8 mouse cellular contexts compared by ENCODE assay signal in the genomic region with DNA sequence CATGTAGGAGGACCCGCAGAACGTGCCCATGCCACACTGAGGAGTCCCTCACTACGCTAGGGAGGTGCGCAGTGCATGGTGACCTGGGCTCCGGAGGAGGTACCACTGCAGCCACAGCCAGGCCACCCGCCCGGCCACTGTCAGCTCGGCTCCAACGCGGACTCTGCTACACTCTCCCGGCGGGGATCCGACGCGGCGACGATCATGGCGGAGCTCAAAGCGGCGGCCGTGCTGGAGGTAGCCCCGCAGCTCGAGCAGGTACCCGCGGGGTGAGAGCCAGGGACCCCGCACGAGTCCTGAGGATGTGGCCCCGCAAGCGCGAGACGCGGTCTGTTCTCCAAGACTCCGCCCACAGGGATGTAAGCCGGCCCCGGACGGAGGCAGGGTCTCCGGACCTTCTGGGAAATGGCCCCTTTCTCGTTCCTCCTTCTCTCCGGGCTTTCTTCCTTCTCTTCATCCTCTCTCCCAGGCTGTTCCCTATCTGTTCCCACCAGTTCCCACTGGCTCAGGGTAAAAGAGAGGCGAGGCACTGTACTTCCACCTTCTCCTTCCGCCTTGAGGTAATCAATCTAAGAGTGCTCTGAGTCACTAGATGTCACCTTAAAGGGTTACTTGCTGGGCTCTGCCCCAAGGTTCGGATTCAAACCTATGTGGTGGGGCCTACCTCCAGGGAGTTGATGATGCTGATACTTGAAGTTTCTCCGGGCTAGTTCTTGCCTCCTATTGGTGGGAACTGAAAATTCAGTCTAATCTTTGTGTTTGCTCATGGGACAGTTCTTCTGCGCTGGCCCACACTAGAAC. TPM values are rescaled to one million over a fixed set of nuclear protein-coding genes. Genes with fewer than 3 reads are reported as not detected.
DNase-seq lines count a peak whose midpoint lies in the region; ATAC-seq and TF ChIP-seq lines count a peak whose summit lies in the region.

No protein-coding gene starts in this region.

- peak; percentile 52 for ATAC-seq in embryonic facial prominence, embryonic 12.5 days (ENCODE audit: insufficient number of reproducible peaks, insufficient read depth, low FRiP score, low TSS enrichment)
- ATAC-seq in hindbrain, embryonic 16.5 days, result peak; percentile 89
- peak; percentile 77 for ATAC-seq in midbrain, embryonic 12.5 days (ENCODE audit: low FRiP score, low read depth)

- 0 out of 2 replicates have a peak, but pooled peaks cover 2% of the 10 kb centered on the region for H3K27me3 ChIP-seq in embryonic facial prominence, embryonic 12.5 days
- no peaks in the 10 kb centered on the region for H3K27me3 ChIP-seq in hindbrain, embryonic 16.5 days (replicated peaks; ENCODE audit: control insufficient read depth, insufficient read depth, low read length)
- peaks cover 36% of the 10 kb centered on the region for H3K27me3 ChIP-seq in midbrain, embryonic 12.5 days

- no peak for DNase-seq in left cerebral cortex, adult 2 months (ENCODE audit: extremely low spot score in 1 of 2, low spot score in 2 of 2)
- DNase-seq in left cerebral cortex, adult 8-10 months (ENCODE audit: low spot score in 2 of 2), result no peak
- DNase-seq in T-cell, adult 2 months (ENCODE audit: low spot score), result peak; percentile 62
- no peak for DNase-seq in left cerebral cortex, postnatal 10 days (ENCODE audit: extremely low spot score in 1 of 2, low spot score in 2 of 2)
- no peak for DNase-seq in spleen, postnatal 10 days (ENCODE audit: low spot score in 2 of 2)

- intact Hi-C loops in left cerebral cortex, adult 2 months (cut with DNase I), result no loop called here
- intact Hi-C loops in left cerebral cortex, postnatal 10 days (cut with DNase I), result no loop called here

- H3K4me2 ChIP-seq in embryonic facial prominence, embryonic 12.5 days (replicated peaks), result peak overlapping the region; percentile 93
- H3K4me2 ChIP-seq in hindbrain, embryonic 16.5 days (ENCODE audit: low read length), result peak overlapping the region; percentile 88
- H3K4me2 ChIP-seq in midbrain, embryonic 12.5 days (replicated peaks), result peak overlapping the region; percentile 83

- TF ChIP-seq CTCF in left cerebral cortex, adult 2 months (IDR thresholded peaks at IDR 0.05), result peak; percentile 27

- peak overlapping the region; percentile 65 for H3K9ac ChIP-seq in embryonic facial prominence, embryonic 12.5 days
- H3K9ac ChIP-seq in hindbrain, embryonic 16.5 days (ENCODE audit: low read depth, low read length), result peak overlapping the region; percentile 83
- peak overlapping the region; percentile 68 for H3K9ac ChIP-seq in midbrain, embryonic 12.5 days (replicated peaks)

- H3K4me3 ChIP-seq in left cerebral cortex, adult 2 months, result peak overlapping the region; percentile 51
- peak overlapping the region; percentile 62 for H3K4me3 ChIP-seq in embryonic facial prominence, embryonic 12.5 days
- H3K4me3 ChIP-seq in hindbrain, embryonic 16.5 days (ENCODE audit: low read length), result peak overlapping the region; percentile 77
- peak overlapping the region; percentile 62 for H3K4me3 ChIP-seq in midbrain, embryonic 12.5 days

- no peaks in the 10 kb centered on the region for H3K36me3 ChIP-seq in embryonic facial prominence, embryonic 12.5 days
- no peaks in the 10 kb centered on the region for H3K36me3 ChIP-seq in hindbrain, embryonic 16.5 days (ENCODE audit: control insufficient read depth, insufficient read depth, low read length)
- H3K36me3 ChIP-seq in midbrain, embryonic 12.5 days, result no peaks in the 10 kb centered on the region

- H3K4me1 ChIP-seq in embryonic facial prominence, embryonic 12.5 days, result peaks cover 8% of the 10 kb centered on the region
- no peaks in the 10 kb centered on the region for H3K4me1 ChIP-seq in hindbrain, embryonic 16.5 days (ENCODE audit: control insufficient read depth, insufficient read depth, low read depth, low read length)
- peaks cover 1% of the 10 kb centered on the region; the same call in 1 of the 2 replicates for H3K4me1 ChIP-seq in midbrain, embryonic 12.5 days

- H3K27ac ChIP-seq in left cerebral cortex, adult 2 months, result no peak overlapping the region
- H3K27ac ChIP-seq in embryonic facial prominence, embryonic 12.5 days, result peak overlapping the region; percentile 36; the same call in 1 of the 2 replicates
- no peak overlapping the region for H3K27ac ChIP-seq in hindbrain, embryonic 16.5 days (ENCODE audit: low read depth, low read length)
- H3K27ac ChIP-seq in midbrain, embryonic 12.5 days (replicated peaks), result no peak overlapping the region

- 2% methylated on average over 44 of the region's 44 CpGs for WGBS in embryonic facial prominence, embryonic 12.5 days
- 3% methylated on average over 38 of the region's 44 CpGs for WGBS in hindbrain, embryonic 16.5 days
- 3% methylated on average over 44 of the region's 44 CpGs for WGBS in midbrain, embryonic 12.5 days

- H3K9me3 ChIP-seq in embryonic facial prominence, embryonic 12.5 days, result no peaks in the 10 kb centered on the region
- no peaks in the 10 kb centered on the region for H3K9me3 ChIP-seq in hindbrain, embryonic 16.5 days (ENCODE audit: control insufficient read depth, low read length)
- no peaks in the 10 kb centered on the region for H3K9me3 ChIP-seq in midbrain, embryonic 12.5 days

RNA-seq across cellular contexts. Expression of gene Sfrp2, which starts 23.7 kb away (rescaled TPM):
- total RNA-seq in left cerebral cortex, adult 2 months (2021), result 1 to 10 TPM; 2.6 to 2.8 TPM
- total RNA-seq in left cerebral cortex, adult 8-10 months (2022), result 1 to 10 TPM; 1.2 to 2.0 (median 1.5) TPM
- polyA plus RNA-seq in embryonic facial prominence, embryonic 12.5 days (2016; fragmentation: Nextera tagmentation; extraction: Ambion mirVana), result 523 and 527 TPM in 2 replicates
- 42.8 and 50.8 TPM in 2 replicates for polyA plus RNA-seq in hindbrain, embryonic 16.5 days (2015; fragmentation: Nextera tagmentation; extraction: Ambion mirVana)
- polyA plus RNA-seq in midbrain, embryonic 12.5 days (2016; fragmentation: Nextera tagmentation; extraction: Ambion mirVana), result 88.5 and 92.4 TPM in 2 replicates
- total RNA-seq in left cerebral cortex, postnatal 10 days (2021), result 10 to 100 TPM in 1 of 2 experiments, 1 to 10 TPM in 1; 9.6 to 12.2 TPM

RNA-seq across cellular contexts. Expression of gene Tlr2, which starts 51.7 kb away (rescaled TPM):
- total RNA-seq in left cerebral cortex, adult 2 months (2021), result under 1 TPM; 0.44 to 0.72 TPM
- total RNA-seq in left cerebral cortex, adult 8-10 months (2022), result 1 to 10 TPM in 2 of 4 experiments, under 1 TPM in 2; 0.70 to 4.9 (median 1.7) TPM
- polyA plus RNA-seq in embryonic facial prominence, embryonic 12.5 days (2016; fragmentation: Nextera tagmentation; extraction: Ambion mirVana), result 4.2 and 4.6 TPM in 2 replicates
- polyA plus RNA-seq in hindbrain, embryonic 16.5 days (2015; fragmentation: Nextera tagmentation; extraction: Ambion mirVana), result 1.2 and 1.7 TPM in 2 replicates
- 0.84 and 1.1 TPM in 2 replicates for polyA plus RNA-seq in midbrain, embryonic 12.5 days (2016; fragmentation: Nextera tagmentation; extraction: Ambion mirVana)
- under 1 TPM; 0.54 to 0.67 TPM for total RNA-seq in left cerebral cortex, postnatal 10 days (2021)
